Mouse (Mus musculus) testis, adult 2 months (tissue): ENCODE data around the gene Cdh23.

Experiments used
- CTCF ChIP-seq: fragments of 200-500 bp; IDR thresholded peaks from 2 replicates; pipeline ENCODE4 v1.5.1; 2012; ENCODE audit warnings: low read depth, mild to moderate bottlenecking, inconsistent platforms, low read length, moderate library complexity; ENCODE audit not compliant: control insufficient read depth, insufficient read depth, insufficient replicate concordance
- POLR2A ChIP-seq: fragments of 200-500 bp; IDR thresholded peaks from 2 replicates; pipeline ENCODE4 v1.6.1; 2012; ENCODE audit warnings: low read depth, mild to moderate bottlenecking, inconsistent platforms, low read length, moderate library complexity; ENCODE audit not compliant: control insufficient read depth

GRCm38 (mm10) chr10:60294621-60295020 lies 401.7 kb downstream of the Cdh23 start:
- no peak for TF ChIP-seq POLR2A
- no peak for TF ChIP-seq CTCF
